Mouse (Mus musculus): ENCODE data around the gene Adk.
A peak's percentile ranks its signal among the peaks of the same experiment; 100 is the strongest.

Adk gene

DNA sequence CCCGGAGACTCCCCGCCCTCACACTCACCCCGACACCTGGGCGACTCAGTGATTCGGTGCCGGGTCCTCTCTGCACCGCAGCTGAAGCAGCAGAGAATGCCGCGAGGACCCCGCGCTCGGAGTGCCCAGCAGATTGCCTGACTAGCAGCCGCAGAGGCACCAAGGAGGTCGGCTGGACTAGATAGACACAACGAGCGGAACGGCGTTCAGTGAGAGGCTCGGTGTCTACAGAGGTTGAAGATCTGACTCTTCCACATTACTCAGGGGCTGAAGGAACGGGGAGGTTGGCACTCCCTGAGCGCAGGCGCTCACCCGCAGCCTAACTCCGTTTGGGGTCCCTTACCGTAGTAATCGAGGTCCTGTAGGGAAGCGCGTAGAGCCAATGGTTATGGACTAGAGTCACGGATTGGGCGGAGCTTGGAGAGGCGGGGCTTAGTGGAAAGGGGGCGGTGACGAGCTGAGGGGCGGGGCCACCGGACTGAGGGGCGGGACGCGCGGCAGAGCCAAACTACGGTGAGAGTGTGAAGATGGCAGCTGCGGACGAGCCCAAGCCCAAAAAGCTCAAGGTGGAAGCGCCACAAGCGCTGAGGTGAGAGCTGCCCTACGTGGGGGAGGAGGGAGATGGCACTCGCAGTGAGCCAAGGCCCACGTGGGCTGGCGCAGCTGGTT, at the start of gene Adk, which contains the start of gene Ap3m1:
Gene Adk, plus strand, starts transcription at position 463 of the 669 bp plus-strand sequence.
Gene Ap3m1, minus strand, starts transcription at position 397 of the 669 bp plus-strand sequence.
- DNase-seq = peak; percentile 91

DNA sequence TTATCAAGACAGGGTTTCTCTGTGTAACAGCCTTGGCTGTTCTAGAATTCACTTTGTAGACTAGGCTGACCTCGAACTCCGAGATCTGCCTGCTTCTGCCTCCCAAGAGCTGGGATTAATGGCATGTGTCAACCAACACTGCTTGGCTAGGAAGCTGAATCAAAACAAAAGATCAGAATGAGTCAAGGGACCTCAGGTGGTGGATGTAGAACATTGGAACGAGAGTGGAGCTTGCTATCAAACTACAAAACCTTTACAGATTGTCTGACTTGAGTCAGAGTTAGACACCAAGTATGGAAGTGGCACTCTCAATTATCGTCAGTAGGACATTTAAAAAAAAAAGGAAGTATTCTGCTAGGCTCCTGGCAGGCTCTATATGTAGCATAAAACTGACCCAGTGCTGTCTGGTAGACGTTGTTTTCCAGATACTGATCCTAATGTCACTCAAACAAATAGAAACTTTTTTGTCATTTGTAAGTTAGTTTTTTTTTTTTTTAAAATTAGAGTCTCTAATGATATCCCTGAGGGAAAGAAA, 38.5 kb upstream of the Adk start:
- DNase-seq = no peak

- no peak for DNase-seq
Observed at GRCm38 (mm10) chr14:21017871-21018270, 34.5 kb upstream of the Adk start.

DNA sequence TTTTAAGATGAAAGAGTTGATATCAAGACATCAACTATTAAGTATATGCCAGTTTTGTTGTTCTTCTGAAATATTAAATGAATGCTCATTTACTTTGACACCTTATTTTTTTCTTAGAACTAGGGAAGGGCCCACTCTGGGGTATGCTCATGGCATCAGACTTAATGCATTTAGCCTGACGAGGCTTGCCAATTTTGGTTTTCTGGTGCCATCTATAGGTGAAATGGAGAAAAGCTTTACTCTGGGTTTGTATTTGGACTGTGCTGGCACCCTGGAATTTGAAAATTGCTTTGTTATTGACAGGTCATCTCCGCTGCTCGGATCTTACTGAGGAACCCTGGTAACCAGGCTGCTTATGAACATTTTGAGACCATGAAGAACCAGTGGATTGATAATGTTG, 33.4 kb upstream of the Adk start:
- DNase-seq = no peak

- peak; percentile 26 for DNase-seq
Observed at GRCm38 (mm10) chr14:21020435-21020834, 31.9 kb upstream of the Adk start.

GRCm38 (mm10) chr14:21027542-21027941, 24.8 kb upstream of the Adk start:
- DNase-seq = no peak

- no peak for DNase-seq
Observed at GRCm38 (mm10) chr14:21029025-21029659, 23.2 kb upstream of the Adk start.

GRCm38 (mm10) chr14:21031783-21032511, 20.4 kb upstream of the Adk start:
- DNase-seq = no peak

GRCm38 (mm10) chr14:21034271-21034670, 18.1 kb upstream of the Adk start:
- DNase-seq = no peak

DNA sequence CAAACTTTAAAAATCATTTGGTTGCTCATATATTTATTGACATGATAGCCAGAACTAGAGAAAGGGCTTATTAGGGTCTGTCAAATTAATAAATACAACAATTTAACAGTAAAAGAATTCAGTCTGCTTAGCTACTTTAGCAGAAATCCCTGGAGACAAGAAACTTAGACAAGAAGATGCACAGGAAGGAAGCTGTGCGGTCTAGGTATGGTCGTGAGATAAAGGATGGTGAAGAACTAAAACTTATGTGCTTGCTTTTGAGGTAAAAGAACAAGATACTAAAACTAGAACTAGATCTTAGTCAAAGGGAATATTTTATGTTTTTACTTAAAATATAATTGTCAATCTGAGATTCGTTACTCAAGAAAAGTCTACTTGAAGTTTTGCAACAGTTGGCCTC, 17.6 kb upstream of the Adk start:
- no peak for DNase-seq

- DNase-seq = no peak
Observed at GRCm38 (mm10) chr14:21039077-21039476, 13.3 kb upstream of the Adk start.

DNA sequence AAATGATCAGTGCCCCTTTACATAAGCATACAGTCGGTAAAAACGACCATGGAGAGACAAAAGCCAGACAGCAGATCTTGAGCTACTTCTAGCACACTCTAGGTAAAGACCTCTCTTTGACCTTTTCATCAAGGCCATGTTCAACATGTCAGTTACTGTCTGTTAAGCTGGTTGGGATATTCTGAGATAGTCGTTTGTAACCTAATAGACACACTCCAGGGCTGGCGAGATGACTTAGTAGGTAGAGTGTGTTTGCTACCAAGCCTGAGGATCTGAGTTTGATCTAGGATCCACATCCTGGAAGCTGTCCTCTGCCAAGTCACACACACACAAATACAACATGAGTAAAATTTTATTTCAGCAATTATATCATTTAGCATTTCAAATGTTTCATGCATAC, 12.8 kb upstream of the Adk start:
- no peak for DNase-seq

GRCm38 (mm10) chr14:21047840-21048239, 4.5 kb upstream of the Adk start:
- no peak for DNase-seq

- no peak for DNase-seq
Observed at GRCm38 (mm10) chr14:21048879-21049278, 3.5 kb upstream of the Adk start.

DNA sequence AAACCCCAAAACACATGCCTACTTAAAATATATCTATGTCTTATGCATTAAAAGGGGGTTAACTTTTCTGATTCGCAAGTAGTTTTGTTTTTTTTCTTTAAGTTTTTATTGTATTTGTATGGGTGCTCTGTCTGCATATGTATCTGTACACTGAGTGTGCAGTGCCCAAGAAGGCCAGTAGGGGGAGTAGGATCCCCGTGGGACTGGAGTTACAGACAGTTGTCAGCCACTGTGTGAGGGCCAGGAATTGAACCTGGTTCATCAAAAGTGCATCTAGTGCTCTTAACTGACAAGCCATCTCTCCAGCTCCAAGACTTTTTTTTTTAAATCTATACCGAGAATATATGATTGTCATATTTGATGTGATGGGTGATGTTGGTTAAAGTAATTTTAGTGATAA, 1.6 kb upstream of the Adk start:
- DNase-seq = no peak

GRCm38 (mm10) chr14:21051380-21052111, 828 bp upstream of the Adk start:
- DNase-seq = no peak

DNA sequence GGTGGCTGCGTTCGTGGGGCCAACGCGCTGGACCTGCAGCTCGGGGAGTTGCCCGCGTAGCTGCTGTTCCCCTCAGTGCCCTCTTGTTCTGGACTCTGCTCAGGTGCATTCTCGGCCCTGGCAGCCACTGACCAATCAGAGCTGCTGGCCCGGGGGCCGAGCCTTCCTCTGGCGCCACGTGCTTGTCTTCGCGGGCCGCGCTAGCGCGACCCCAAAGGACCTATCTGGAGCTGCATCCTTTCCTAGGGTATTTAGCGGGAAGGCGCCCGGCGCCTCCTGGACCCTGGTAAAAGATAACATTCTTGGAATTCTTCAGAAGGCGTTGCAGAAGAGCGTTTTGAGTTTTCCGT, 382 bp downstream of the Adk start:
- DNase-seq = peak; percentile 86

DNA sequence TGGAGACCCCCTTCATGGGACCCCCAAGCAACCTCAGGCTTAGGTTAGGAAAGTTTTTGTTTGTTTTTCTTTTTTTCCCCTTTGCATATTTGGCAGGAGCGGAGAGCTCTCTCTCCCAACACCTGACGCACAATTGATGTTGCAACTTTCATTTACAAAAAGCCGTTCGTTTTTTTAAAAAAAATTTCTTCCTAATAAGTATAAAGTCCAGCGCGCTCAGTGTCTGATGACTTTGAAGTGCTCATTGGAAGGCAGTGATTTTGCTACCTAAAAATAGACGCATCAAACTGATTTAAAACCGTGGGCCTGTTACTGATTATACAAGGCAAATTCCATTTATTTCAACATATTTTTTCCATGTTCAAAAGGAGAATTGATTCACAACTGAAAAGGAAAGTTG, 777 bp downstream of the Adk start:
- no peak for DNase-seq

DNA sequence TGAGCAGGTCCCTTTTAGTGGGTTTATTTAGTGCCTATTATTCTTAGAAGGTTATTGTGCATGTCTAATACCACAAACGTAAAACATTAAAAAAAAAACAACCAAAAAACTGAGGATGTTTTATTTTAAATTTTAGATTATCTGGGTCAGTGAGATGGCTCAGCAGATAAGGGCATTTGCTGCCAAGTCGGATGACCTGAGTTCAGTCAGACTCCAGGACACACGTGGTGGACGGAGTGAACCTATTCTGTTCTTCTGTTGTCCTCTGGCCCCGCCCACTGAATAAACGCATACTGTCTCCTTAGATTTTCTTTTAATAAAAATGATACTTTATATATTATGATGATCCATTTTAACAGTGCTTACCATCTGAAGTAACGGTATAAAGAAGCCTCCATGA, 1.2 kb downstream of the Adk start:
- peak; percentile 38 for DNase-seq

DNA sequence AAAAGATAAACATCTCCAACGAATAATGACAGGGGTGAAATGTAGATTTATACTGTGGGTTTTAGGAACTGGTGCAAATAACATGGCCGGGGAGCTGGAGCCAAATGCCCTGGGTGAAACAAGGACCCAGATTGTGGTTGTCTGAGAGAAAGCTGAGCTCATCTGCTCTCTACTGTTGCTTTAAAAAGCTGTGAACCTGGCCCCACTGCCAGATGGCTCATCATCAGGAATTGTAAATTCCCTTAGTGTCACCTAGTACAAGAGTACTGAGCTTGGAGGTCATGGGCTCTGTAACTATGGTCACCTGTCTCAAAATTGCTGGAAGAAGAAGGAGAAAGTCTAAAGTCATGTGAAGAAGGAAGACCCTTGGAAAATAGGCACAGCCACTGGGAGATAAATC, 6.6 kb downstream of the Adk start:
- DNase-seq = no peak

- DNase-seq = no peak
Observed at GRCm38 (mm10) chr14:21062766-21063513, 10.6 kb downstream of the Adk start.

DNA sequence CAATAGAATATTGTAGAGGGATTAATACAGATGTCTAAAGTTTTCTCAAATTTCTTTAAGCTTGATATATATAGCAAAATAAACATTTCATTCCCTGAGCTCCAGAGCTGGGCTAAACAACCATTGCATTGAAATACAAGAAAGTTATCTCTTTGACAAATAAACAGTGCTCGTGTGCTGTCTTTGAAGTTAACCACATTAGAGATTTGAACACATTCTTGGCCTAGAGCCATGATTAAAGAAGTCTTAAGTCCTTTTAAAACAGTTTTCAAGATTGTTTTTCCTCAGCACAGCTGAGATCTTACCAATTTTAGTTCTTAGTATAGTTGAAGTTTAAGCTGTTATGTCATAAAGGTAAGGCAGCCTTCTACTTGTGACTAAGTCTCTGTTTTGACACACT, 11.9 kb downstream of the Adk start:
- no peak for DNase-seq

Measured in cerebellum, adult 11-12 months (tissue).